Comparison of ENCODE assay signal across 1 mouse cellular context in genomic region chr11:103171286-103171620, GRCm38 (mm10).
TF ChIP-seq lines count a peak whose summit lies in the region.

No protein-coding gene starts in this region.

TF ChIP-seq in CH12.LX, 34 proteins besides CTCF, POLR2A, EP300 and RAD21 (continued from another document):
- TF ChIP-seq MEF2A (IDR thresholded peaks at IDR 0.05; ENCODE audit: borderline replicate concordance, low read depth, low read length) (no peak), USF1 (IDR thresholded peaks at IDR 0.05; ENCODE audit: low read depth, low read length) (no peak), ZNF384 (IDR thresholded peaks at IDR 0.05; ENCODE audit: low read depth, low read length) (no peak)
